Mouse (Mus musculus) liver, embryonic 14.5 days (tissue): ENCODE data around the gene Tpo.

Experiments
- CTCF ChIP-seq: IDR thresholded peaks from 2 replicates; pipeline ENCODE4 v1.5.1; 2016; ENCODE audit warnings: antibody characterized with exemption, low read depth, control low read depth
- EP300 ChIP-seq: IDR thresholded peaks from 2 replicates; pipeline ENCODE4 v1.6.1; 2016; ENCODE audit warnings: antibody characterized with exemption, low read depth

- TF ChIP-seq CTCF (no peak), EP300 (no peak)
Observed at GRCm38 (mm10) chr12:30048848-30049247, 83.6 kb downstream of the Tpo start.
